Mouse (Mus musculus): ENCODE data around the gene Kazald1. TPM values are rescaled to one million over a fixed set of nuclear protein-coding genes. Genes with fewer than 3 reads are reported as not detected.

Gene Kazald1
- total and polyA plus RNA-seq, 3 experiments, result 0.27 to 1.2 (median 0.44) TPM

GRCm38 (mm10) chr19:45028746-45029145 lies 46.3 kb upstream of the Kazald1 start:
- Histone ChIP-seq H3K79me2 (replicated peaks; ENCODE audit: control insufficient read depth, extremely low read depth, insufficient read depth, poor library complexity, severe bottlenecking) (no peaks in the 10 kb centered on the region), H3K27me3 (replicated peaks) (peaks cover 46% of the 10 kb centered on the region), H3K9ac (ENCODE audit: insufficient read depth, low read depth) (no peak overlapping the region), H3K4me1 (ENCODE audit: control insufficient read depth in 1 of 2, insufficient read depth in 2 of 2) (peaks cover 8 to 17% of the 10 kb centered on the region in 2 experiments), H3K4me2 (ENCODE audit: insufficient read depth, low read depth, poor library complexity, severe bottlenecking) (no peak overlapping the region), H3K4me3 (replicated peaks in 1 of 3; ENCODE audit: low read depth in 2 of 3, low read length in 2 of 3, poor library complexity in 1 of 3) (no peak overlapping the region), H3K27ac (ENCODE audit: insufficient read depth, low read depth) (no peak overlapping the region), H3K9me3 (replicated peaks; ENCODE audit: low read length) (no peaks in the 10 kb centered on the region), H3K36me3 (replicated peaks in 1 of 2; ENCODE audit: control insufficient read depth in 1 of 2, insufficient read depth in 1 of 2, low read length in 1 of 2) (peaks cover 0 to 25% of the 10 kb centered on the region in 2 experiments)
- DNase-seq (ENCODE audit: extremely low read depth), result no peak
- TF ChIP-seq ZMIZ1 (IDR thresholded peaks at IDR 0.05; ENCODE audit: low read depth, low read length) (no peak), SMC3 (IDR thresholded peaks at IDR 0.05; ENCODE audit: low read depth, low read length) (no peak), TBP (conservative IDR thresholded peaks at IDR 0.05; ENCODE audit: low read depth, low read length) (no peak), RCOR1 (conservative IDR thresholded peaks at IDR 0.05; ENCODE audit: low read depth, low read length) (no peak), ETS1 (conservative IDR thresholded peaks at IDR 0.05; ENCODE audit: low read depth, low read length) (no peak), ELF1 (IDR thresholded peaks at IDR 0.05; ENCODE audit: low read depth, low read length) (no peak), IRF4 (IDR thresholded peaks at IDR 0.05; ENCODE audit: low read depth, low read length) (no peak), GABPA (IDR thresholded peaks at IDR 0.05; ENCODE audit: insufficient replicate concordance, low read depth, low read length) (no peak), NRF1 (IDR thresholded peaks at IDR 0.05; ENCODE audit: low read depth, low read length) (no peak), MYC (IDR thresholded peaks at IDR 0.05; ENCODE audit: low read depth, low read length) (no peak), BHLHE40 (IDR thresholded peaks at IDR 0.05; ENCODE audit: low read depth, low read length) (no peak), POLR2AphosphoS2 (IDR thresholded peaks at IDR 0.05; ENCODE audit: low read depth, low read length) (no peak), JUN (IDR thresholded peaks at IDR 0.05; ENCODE audit: insufficient read depth, low read depth, low read length) (no peak)
- dilution Hi-C loops (cut with MboI; ENCODE audit: extremely low pct_ligation_motif_present, extremely low pct_unique_long_range_greater_than_20kb, low sequenced_read_pairs), result no loop called here
- in situ Hi-C loops (cut with MboI; ENCODE audit: low pct_ligation_motif_present, low pct_unique_long_range_greater_than_20kb, low sequenced_read_pairs), result loop anchor here (25.0 kb wide), 1 partner anchor 441 kb away; no protein-coding TSS in a partner anchor

DNA sequence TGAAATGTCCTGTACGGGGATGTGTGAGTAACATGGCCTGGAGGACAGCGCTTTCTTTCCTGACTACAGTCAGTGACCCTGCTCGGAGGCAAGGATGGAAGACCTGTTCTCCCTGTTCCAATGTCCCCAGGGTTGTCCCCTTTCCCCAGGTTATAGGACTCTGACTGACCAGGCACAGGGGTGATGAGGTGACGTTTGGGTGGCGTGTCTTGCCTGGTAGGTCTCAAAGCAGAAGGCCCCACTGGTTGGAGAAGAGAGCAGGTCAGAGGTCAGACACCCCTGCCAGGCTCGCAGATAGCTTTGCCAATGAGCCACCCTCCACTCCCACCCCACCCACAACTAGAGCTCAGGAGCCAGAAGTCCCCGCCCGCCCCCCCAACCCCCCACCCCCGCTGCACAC lies 45.5 kb upstream of the Kazald1 start:
- Histone ChIP-seq H3K79me2 (replicated peaks; ENCODE audit: control insufficient read depth, extremely low read depth, insufficient read depth, poor library complexity, severe bottlenecking) (no peaks in the 10 kb centered on the region), H3K27ac (ENCODE audit: insufficient read depth, low read depth) (no peak overlapping the region), H3K9ac (ENCODE audit: insufficient read depth, low read depth) (no peak overlapping the region), H3K36me3 (replicated peaks in 1 of 2; ENCODE audit: control insufficient read depth in 1 of 2, insufficient read depth in 1 of 2, low read length in 1 of 2) (peaks cover 0 to 19% of the 10 kb centered on the region in 2 experiments), H3K4me3 (replicated peaks in 1 of 3; ENCODE audit: low read depth in 2 of 3, low read length in 2 of 3, poor library complexity in 1 of 3) (no peak overlapping the region), H3K9me3 (replicated peaks; ENCODE audit: low read length) (no peaks in the 10 kb centered on the region), H3K27me3 (replicated peaks) (peaks cover 46% of the 10 kb centered on the region), H3K4me1 (ENCODE audit: control insufficient read depth in 1 of 2, insufficient read depth in 2 of 2) (peaks cover 8 to 17% of the 10 kb centered on the region in 2 experiments), H3K4me2 (ENCODE audit: insufficient read depth, low read depth, poor library complexity, severe bottlenecking) (no peak overlapping the region)
- dilution Hi-C loops (cut with MboI; ENCODE audit: extremely low pct_ligation_motif_present, extremely low pct_unique_long_range_greater_than_20kb, low sequenced_read_pairs) (no loop called here), in situ Hi-C loops (cut with MboI; ENCODE audit: low pct_ligation_motif_present, low pct_unique_long_range_greater_than_20kb, low sequenced_read_pairs) (loop anchor here (25.0 kb wide), 1 partner anchor 442 kb away; no protein-coding TSS in a partner anchor)
- DNase-seq (ENCODE audit: extremely low read depth), result no peak
- TF ChIP-seq MEF2A (IDR thresholded peaks at IDR 0.05; ENCODE audit: borderline replicate concordance, low read depth, low read length), result no peak
- TF ChIP-seq USF1 (IDR thresholded peaks at IDR 0.05; ENCODE audit: low read depth, low read length), result no peak
- no peak for TF ChIP-seq SMC3 (IDR thresholded peaks at IDR 0.05; ENCODE audit: low read depth, low read length)
- no peak for TF ChIP-seq RAD21 (IDR thresholded peaks at IDR 0.05; ENCODE audit: low read depth, low read length)
- no peak for TF ChIP-seq TCF12 (IDR thresholded peaks at IDR 0.05; ENCODE audit: low read depth, low read length)
- no peak for TF ChIP-seq ELF1 (IDR thresholded peaks at IDR 0.05; ENCODE audit: low read depth, low read length)
- no peak for TF ChIP-seq RCOR1 (conservative IDR thresholded peaks at IDR 0.05; ENCODE audit: low read depth, low read length)
- TF ChIP-seq NELFE (IDR thresholded peaks at IDR 0.05; ENCODE audit: low read depth, low read length), result no peak
- TF ChIP-seq EP300 (IDR thresholded peaks at IDR 0.05; ENCODE audit: low read length), result no peak
- TF ChIP-seq JUND (conservative IDR thresholded peaks at IDR 0.05; ENCODE audit: low read depth, low read length), result no peak

Data from CH12.LX (cell line).